ENCODE assay signal across 14 mouse cellular contexts in genomic region chr14:9469686-9470085, GRCm38 (mm10).
DNase-seq lines count a peak whose midpoint lies in the region; TF ChIP-seq lines count a peak whose summit lies in the region.
"Had no signal": no experiment of that assay in that cellular context is flagged by ENCODE, and none has a peak within 500 bp of the region (broad histone marks: within the 10 kb centered on the region; RNA-seq: fewer than 3 reads in every experiment).

No protein-coding gene starts in this region.

- TF ChIP-seq POLR2A in kidney, adult 2 months (IDR thresholded peaks at IDR 0.05; ENCODE audit: low read depth, low read length) = no peak

- no peak overlapping the region for H3K27ac ChIP-seq in kidney, adult 2 months (ENCODE audit: insufficient read depth, low read depth, low read length)
- H3K27ac ChIP-seq: embryonic facial prominence, embryonic 13.5 days; embryonic facial prominence, embryonic 15.5 days; forebrain, embryonic 10.5 days; forebrain, embryonic 12.5 days had no signal

- H3K36me3 ChIP-seq in kidney, adult 2 months (ENCODE audit: control insufficient read depth, insufficient read depth, low read length) = no peaks in the 10 kb centered on the region
- H3K36me3 ChIP-seq: embryonic facial prominence, embryonic 13.5 days; embryonic facial prominence, embryonic 15.5 days; forebrain, embryonic 10.5 days; forebrain, embryonic 12.5 days had no signal

- no peaks in the 10 kb centered on the region for H3K27me3 ChIP-seq in kidney, adult 2 months (replicated peaks; ENCODE audit: control insufficient read depth, insufficient read depth, low read length)
- H3K27me3 ChIP-seq: embryonic facial prominence, embryonic 13.5 days; embryonic facial prominence, embryonic 15.5 days; forebrain, embryonic 12.5 days had no signal

- H3K4me3 ChIP-seq in kidney, adult 2 months (ENCODE audit: insufficient read depth, low read depth, low read length) = no peak overlapping the region
- H3K4me3 ChIP-seq: embryonic facial prominence, embryonic 13.5 days; embryonic facial prominence, embryonic 15.5 days; erythroblast, embryonic 14.5 days; forebrain, embryonic 10.5 days; forebrain, embryonic 12.5 days had no signal

- TF ChIP-seq CTCF in kidney, adult 2 months (conservative IDR thresholded peaks at IDR 0.05; ENCODE audit: insufficient read depth, insufficient read length, low read depth, low read length) = no peak

- DNase-seq in cerebellum, postnatal 14 days = peak; percentile 36 to 57
- no peak for DNase-seq in cerebellum, adult 18-20 months
- peak; percentile 21 for DNase-seq in kidney, adult 2 months
- no peak for DNase-seq in kidney, postnatal 10 days
- DNase-seq: adrenal gland, adult 2 months; adrenal gland, postnatal 25 days; cerebellum, adult 11 months; cerebellum, adult 8-10 months; embryo, embryonic 11 days had no signal

- no peaks in the 10 kb centered on the region for H3K4me1 ChIP-seq in kidney, adult 2 months (ENCODE audit: control insufficient read depth, insufficient read depth, low read length)
- H3K4me1 ChIP-seq: embryonic facial prominence, embryonic 15.5 days; forebrain, embryonic 10.5 days; forebrain, embryonic 12.5 days had no signal

Comparison
In these comparisons a context has a peak if more than half of its experiments do, and no peak if none do; other contexts are left out.
1. DNase-seq: peak in cerebellum, postnatal 14 days (2 of 2) and kidney, adult 2 months (single experiment); none in cerebellum, adult 18-20 months (0 of 2) and kidney, postnatal 10 days (single experiment).